Mouse (Mus musculus) lung, postnatal 0 days (tissue): ENCODE measurements around the gene Neu3.

Experiments used
- CTCF ChIP-seq: IDR thresholded peaks from 2 replicates; pipeline ENCODE4 v1.5.1; 2016; ENCODE audit warnings: antibody characterized with exemption, mild to moderate bottlenecking
- EP300 ChIP-seq: IDR thresholded peaks from 2 replicates; pipeline ENCODE4 v1.6.1; 2016; ENCODE audit warnings: antibody characterized with exemption, mild to moderate bottlenecking, control low read depth

- TF ChIP-seq EP300 (no peak), CTCF (no peak)
These were observed 39.7 kb downstream of the Neu3 start for GRCm38 (mm10) chr7:99788563-99788962.
